Mouse (Mus musculus): ENCODE measurements around the gene Maml3. TPM values are rescaled to one million over a fixed set of nuclear protein-coding genes. Genes with fewer than 3 reads are reported as not detected.

The Maml3 gene
- polyA plus RNA-seq, 1 experiment from 2014 or later = 7.7 TPM

- Histone ChIP-seq H3K4me2 (peak overlapping the region; percentile 31), H3K9me3 (no peaks in the 10 kb centered on the region), H3K27me3 (replicated peaks) (no peaks in the 10 kb centered on the region), H3K27ac (peak overlapping the region; percentile 62), H3K4me3 (no peak overlapping the region), H3K9ac (no peak overlapping the region), H3K36me3 (replicated peaks) (no peaks in the 10 kb centered on the region), H3K4me1 (peaks cover 28% of the 10 kb centered on the region)
- WGBS = 64% methylated on average over 12 of the region's 12 CpGs
- ATAC-seq (replicated peaks) = peak; percentile 32; the same call in 1 of the 2 replicates
Observed at GRCm38 (mm10) chr3:51796219-51796828, 308.6 kb downstream of the Maml3 start.

GRCm38 (mm10) chr3:51791542-51791941, 313.3 kb downstream of the Maml3 start:
- Histone ChIP-seq H3K4me1 (peaks cover 28% of the 10 kb centered on the region), H3K36me3 (replicated peaks) (no peaks in the 10 kb centered on the region), H3K4me3 (no peak overlapping the region), H3K27me3 (replicated peaks) (no peaks in the 10 kb centered on the region), H3K9me3 (no peaks in the 10 kb centered on the region), H3K9ac (no peak overlapping the region), H3K27ac (no peak overlapping the region), H3K4me2 (no peak overlapping the region)
- no peak for ATAC-seq (replicated peaks)
- 55% methylated on average over 7 of the region's 7 CpGs for WGBS

GRCm38 (mm10) chr3:51789389-51789904, 315.4 kb downstream of the Maml3 start:
- H3K4me1 ChIP-seq = peaks cover 20% of the 10 kb centered on the region

GRCm38 (mm10) chr3:51788591-51789339, 316.1 kb downstream of the Maml3 start:
- H3K27ac ChIP-seq = peak overlapping the region; percentile 85
- H3K9ac ChIP-seq = 0 out of 2 replicates have a peak overlapping the region, but pooled peaks have one; percentile 16
- H3K36me3 ChIP-seq (replicated peaks) = no peaks in the 10 kb centered on the region
- no peaks in the 10 kb centered on the region for H3K27me3 ChIP-seq (replicated peaks)
- peak; percentile 82 for ATAC-seq (replicated peaks)
- 1% methylated on average over 17 of the region's 17 CpGs for WGBS
- H3K4me2 ChIP-seq = peak overlapping the region; percentile 47
- no peaks in the 10 kb centered on the region for H3K9me3 ChIP-seq
- peaks cover 20% of the 10 kb centered on the region for H3K4me1 ChIP-seq
- peak overlapping the region; percentile 19 for H3K4me3 ChIP-seq

More at GRCm38 (mm10) chr3:51789389-51789904, 315.4 kb downstream of the Maml3 start:
- Histone ChIP-seq H3K9ac (no peak overlapping the region), H3K27ac (peak overlapping the region; percentile 85), H3K27me3 (replicated peaks) (no peaks in the 10 kb centered on the region), H3K4me2 (peak overlapping the region; percentile 47), H3K9me3 (no peaks in the 10 kb centered on the region), H3K36me3 (replicated peaks) (no peaks in the 10 kb centered on the region), H3K4me3 (peak overlapping the region; percentile 19)
- ATAC-seq (replicated peaks) = peak; percentile 60
- WGBS = 14% methylated on average over 10 of the region's 10 CpGs

GRCm38 (mm10) chr3:51787945-51788344, 316.9 kb downstream of the Maml3 start:
- Histone ChIP-seq H3K9me3 (no peaks in the 10 kb centered on the region), H3K4me2 (no peak overlapping the region), H3K27me3 (replicated peaks) (no peaks in the 10 kb centered on the region), H3K36me3 (replicated peaks) (no peaks in the 10 kb centered on the region), H3K4me1 (peaks cover 20% of the 10 kb centered on the region), H3K9ac (no peak overlapping the region), H3K27ac (peak overlapping the region; percentile 85; the same call in 1 of the 2 replicates), H3K4me3 (no peak overlapping the region)
- 98% methylated on average over 2 of the region's 2 CpGs for WGBS
- ATAC-seq (replicated peaks) = no peak

- no peak overlapping the region for H3K27ac ChIP-seq
Observed at GRCm38 (mm10) chr3:51785796-51786195, 319.1 kb downstream of the Maml3 start.

GRCm38 (mm10) chr3:51782191-51782590, 322.7 kb downstream of the Maml3 start:
- no peak for ATAC-seq (replicated peaks)
- 87% methylated on average over 10 of the region's 10 CpGs for WGBS
- H3K27ac ChIP-seq = no peak overlapping the region
- peaks cover 24% of the 10 kb centered on the region for H3K4me1 ChIP-seq
- no peaks in the 10 kb centered on the region for H3K9me3 ChIP-seq
- no peak overlapping the region for H3K9ac ChIP-seq
- no peak overlapping the region for H3K4me2 ChIP-seq
- no peak overlapping the region for H3K4me3 ChIP-seq
- no peaks in the 10 kb centered on the region for H3K36me3 ChIP-seq (replicated peaks)
- no peaks in the 10 kb centered on the region for H3K27me3 ChIP-seq (replicated peaks)

More at GRCm38 (mm10) chr3:51785796-51786195, 319.1 kb downstream of the Maml3 start:
- H3K36me3 ChIP-seq (replicated peaks) = no peaks in the 10 kb centered on the region
- peaks cover 20% of the 10 kb centered on the region for H3K4me1 ChIP-seq
- no peaks in the 10 kb centered on the region for H3K27me3 ChIP-seq (replicated peaks)
- WGBS = 74% methylated on average over 7 of the region's 7 CpGs
- H3K9me3 ChIP-seq = no peaks in the 10 kb centered on the region
- ATAC-seq (replicated peaks) = no peak
- no peak overlapping the region for H3K4me3 ChIP-seq
- H3K9ac ChIP-seq = no peak overlapping the region
- H3K4me2 ChIP-seq = no peak overlapping the region

- no peaks in the 10 kb centered on the region for H3K36me3 ChIP-seq (replicated peaks)
- 0 out of 2 replicates have a peak overlapping the region, but pooled peaks have one; percentile 5 for H3K9ac ChIP-seq
- H3K27ac ChIP-seq = peak overlapping the region; percentile 83
- peak; percentile 86 for ATAC-seq (replicated peaks)
- H3K4me1 ChIP-seq = peaks cover 24% of the 10 kb centered on the region
- WGBS = 14% methylated on average over 16 of the region's 16 CpGs
- no peak overlapping the region for H3K4me2 ChIP-seq
- no peaks in the 10 kb centered on the region for H3K9me3 ChIP-seq
- H3K4me3 ChIP-seq = no peak overlapping the region
- H3K27me3 ChIP-seq (replicated peaks) = no peaks in the 10 kb centered on the region
Observed at GRCm38 (mm10) chr3:51778738-51779592, 325.9 kb downstream of the Maml3 start.

- peaks cover 24% of the 10 kb centered on the region for H3K4me1 ChIP-seq
- H3K36me3 ChIP-seq (replicated peaks) = no peaks in the 10 kb centered on the region
- H3K9ac ChIP-seq = no peak overlapping the region
- ATAC-seq (replicated peaks) = peak; percentile 15; the same call in 1 of the 2 replicates
- no peak overlapping the region for H3K4me2 ChIP-seq
- no peaks in the 10 kb centered on the region for H3K9me3 ChIP-seq
- H3K27me3 ChIP-seq (replicated peaks) = no peaks in the 10 kb centered on the region
- no peak overlapping the region for H3K4me3 ChIP-seq
- peak overlapping the region; percentile 83 for H3K27ac ChIP-seq
- WGBS = 47% methylated on average over 3 of the region's 3 CpGs
Observed at GRCm38 (mm10) chr3:51778179-51778578, 326.7 kb downstream of the Maml3 start.

- H3K36me3 ChIP-seq (replicated peaks) = no peaks in the 10 kb centered on the region
- H3K9me3 ChIP-seq = no peaks in the 10 kb centered on the region
- no peaks in the 10 kb centered on the region for H3K27me3 ChIP-seq (replicated peaks)
- no peak overlapping the region for H3K9ac ChIP-seq
- H3K4me3 ChIP-seq = no peak overlapping the region
- H3K4me2 ChIP-seq = no peak overlapping the region
- 86% methylated on average over 2 of the region's 2 CpGs for WGBS
- no peak overlapping the region for H3K27ac ChIP-seq
- peaks cover 24% of the 10 kb centered on the region for H3K4me1 ChIP-seq
- no peak for ATAC-seq (replicated peaks)
Observed at GRCm38 (mm10) chr3:51776018-51776611, 328.8 kb downstream of the Maml3 start.

GRCm38 (mm10) chr3:51773587-51773986, 331.3 kb downstream of the Maml3 start:
- Histone ChIP-seq H3K4me2 (no peak overlapping the region), H3K9ac (no peak overlapping the region), H3K27ac (no peak overlapping the region), H3K27me3 (replicated peaks) (no peaks in the 10 kb centered on the region), H3K4me3 (no peak overlapping the region), H3K4me1 (peaks cover 9% of the 10 kb centered on the region), H3K36me3 (replicated peaks) (no peaks in the 10 kb centered on the region), H3K9me3 (no peaks in the 10 kb centered on the region)
- ATAC-seq (replicated peaks) = no peak
- 85% methylated on average over 5 of the region's 5 CpGs for WGBS

Data from midbrain, embryonic 15.5 days (tissue).